Mouse (Mus musculus): ENCODE results near the gene Tnfsf11. TPM values are rescaled to one million over a fixed set of nuclear protein-coding genes. Genes with fewer than 3 reads are reported as not detected.

Gene Tnfsf11
- polyA plus RNA-seq, 1 experiment = not detected

DNA sequence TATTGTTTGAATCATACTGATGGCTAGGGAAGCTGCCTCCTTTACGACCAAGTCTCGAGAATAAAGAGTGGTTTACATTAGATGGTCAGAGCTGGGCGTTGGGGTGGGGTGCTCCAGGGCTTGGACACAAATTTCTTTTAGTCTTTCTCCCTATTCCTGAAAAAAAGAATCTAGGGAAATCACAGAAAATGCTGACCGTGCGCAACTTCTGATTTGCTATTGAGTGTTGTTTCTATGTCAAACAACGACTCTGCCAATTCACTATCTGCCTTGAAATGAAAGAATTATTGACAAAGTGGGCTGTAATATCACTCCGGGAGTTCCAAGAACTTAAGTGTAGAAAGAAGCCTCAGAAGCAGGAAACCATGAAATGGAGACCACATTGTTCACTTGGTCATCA, 23.5 kb upstream of the Tnfsf11 start:
- Histone ChIP-seq H3K4me3 (replicated peaks) (no peak overlapping the region), H3K9me3 (ENCODE audit: control insufficient read depth, low read length) (no peaks in the 10 kb centered on the region), H3K4me1 (ENCODE audit: control insufficient read depth) (no peaks in the 10 kb centered on the region), H3K36me3 (ENCODE audit: control insufficient read depth) (no peaks in the 10 kb centered on the region), H3K27me3 (ENCODE audit: control insufficient read depth) (no peaks in the 10 kb centered on the region)
- no peak for TF ChIP-seq GATA1 (IDR thresholded peaks at IDR 0.05; ENCODE audit: low read length)
- TF ChIP-seq TAL1 (IDR thresholded peaks at IDR 0.05; ENCODE audit: low read length) = no peak

DNA sequence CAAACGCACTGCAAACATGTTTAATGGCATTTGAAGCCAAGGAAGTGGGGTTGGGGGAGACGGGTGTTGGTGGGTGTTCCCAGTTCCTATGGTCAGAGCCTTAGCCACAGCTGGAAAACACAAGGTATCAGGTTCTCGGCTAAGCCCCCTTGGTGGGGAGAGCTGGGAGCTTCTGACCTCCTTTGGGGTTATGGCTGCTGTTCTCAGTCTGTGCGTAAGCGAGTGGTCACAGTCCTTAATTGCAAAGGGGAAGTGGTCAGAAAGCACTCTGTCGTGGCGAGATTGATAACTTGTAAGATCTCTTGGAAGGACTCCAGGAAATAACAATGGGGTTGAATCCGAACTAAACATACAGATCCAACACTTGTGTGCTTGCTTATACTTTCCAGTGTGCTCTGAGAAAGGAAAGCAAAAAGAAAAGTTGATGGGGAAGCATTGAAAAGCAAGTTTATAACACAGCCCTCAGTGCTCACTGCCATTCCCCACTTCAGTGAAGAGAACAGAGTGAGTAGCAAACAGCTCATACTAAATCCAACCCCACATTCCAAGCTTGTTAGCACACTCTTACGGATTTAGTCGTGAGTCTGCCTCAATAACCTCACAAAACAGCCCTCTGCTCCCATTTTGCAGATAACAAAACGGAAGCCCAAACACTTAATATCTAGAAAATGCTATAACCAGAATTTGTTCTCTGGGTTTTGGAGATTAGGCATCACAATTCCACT, 22.9 kb upstream of the Tnfsf11 start:
- H3K27me3 ChIP-seq (ENCODE audit: control insufficient read depth) = no peaks in the 10 kb centered on the region
- H3K4me1 ChIP-seq (ENCODE audit: control insufficient read depth) = no peaks in the 10 kb centered on the region
- H3K36me3 ChIP-seq (ENCODE audit: control insufficient read depth) = no peaks in the 10 kb centered on the region
- H3K4me3 ChIP-seq (replicated peaks) = no peak overlapping the region
- no peak for TF ChIP-seq TAL1 (IDR thresholded peaks at IDR 0.05; ENCODE audit: low read length)
- no peak for TF ChIP-seq GATA1 (IDR thresholded peaks at IDR 0.05; ENCODE audit: low read length)
- no peaks in the 10 kb centered on the region for H3K9me3 ChIP-seq (ENCODE audit: control insufficient read depth, low read length)

DNA sequence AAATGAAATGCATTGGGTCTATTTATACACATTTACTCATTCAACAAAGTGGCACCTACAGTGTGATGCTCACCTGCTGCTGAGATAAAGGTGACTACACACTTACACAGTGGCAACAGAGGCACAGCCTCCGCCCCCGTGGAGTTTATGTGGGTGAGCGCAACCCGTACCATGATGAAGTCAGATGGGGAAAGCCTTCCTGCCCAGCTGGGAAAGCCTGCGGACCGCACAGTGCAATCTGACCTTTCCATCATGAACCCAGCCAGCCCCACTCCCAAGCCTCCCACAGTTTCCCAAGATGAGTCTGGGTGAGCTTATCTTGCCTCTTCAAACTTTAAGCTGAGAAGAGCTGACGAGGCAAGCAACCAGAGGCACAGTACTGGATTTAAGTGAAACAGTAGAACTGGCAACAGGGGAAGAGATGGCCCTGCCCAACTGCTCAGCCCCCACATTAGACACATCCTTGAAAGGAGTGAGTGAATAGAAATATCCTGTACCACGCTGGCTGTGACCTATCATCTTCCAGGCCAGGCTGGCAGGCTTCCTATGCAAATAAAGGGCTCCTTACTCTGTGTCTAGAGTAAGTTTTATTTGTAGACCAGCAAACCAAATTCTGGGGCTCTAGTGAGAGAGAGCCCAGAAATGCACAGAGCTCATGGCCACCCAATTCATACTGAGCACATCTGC, 22.1 kb upstream of the Tnfsf11 start:
- TF ChIP-seq GATA1 (IDR thresholded peaks at IDR 0.05; ENCODE audit: low read length) (no peak), TAL1 (IDR thresholded peaks at IDR 0.05; ENCODE audit: low read length) (no peak)
- Histone ChIP-seq H3K27me3 (ENCODE audit: control insufficient read depth) (no peaks in the 10 kb centered on the region), H3K9me3 (ENCODE audit: control insufficient read depth, low read length) (no peaks in the 10 kb centered on the region), H3K4me1 (ENCODE audit: control insufficient read depth) (no peaks in the 10 kb centered on the region), H3K4me3 (replicated peaks) (no peak overlapping the region), H3K36me3 (ENCODE audit: control insufficient read depth) (no peaks in the 10 kb centered on the region)

DNA sequence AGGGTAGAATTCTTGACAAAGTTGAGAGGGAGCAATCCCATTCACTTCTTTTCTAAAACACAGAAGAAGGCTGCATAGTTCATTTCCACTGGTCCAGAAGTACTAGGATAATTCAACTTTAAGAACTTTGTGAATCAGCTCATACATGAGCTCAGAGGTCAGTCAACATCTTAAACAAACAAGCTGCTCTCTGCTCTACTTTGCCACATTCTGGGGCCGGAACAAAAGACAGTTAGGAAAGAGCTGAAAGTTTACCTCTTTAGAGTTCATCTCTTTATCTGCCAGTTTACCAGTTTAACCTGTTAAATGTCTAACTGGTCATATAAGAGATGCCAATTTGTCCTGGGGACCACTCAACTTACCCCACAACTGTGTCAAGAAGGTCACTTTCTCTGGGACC, 15.5 kb upstream of the Tnfsf11 start:
- H3K4me1 ChIP-seq (ENCODE audit: control insufficient read depth) = no peaks in the 10 kb centered on the region
- no peak overlapping the region for H3K4me3 ChIP-seq (replicated peaks)
- no peaks in the 10 kb centered on the region for H3K9me3 ChIP-seq (ENCODE audit: control insufficient read depth, low read length)
- no peak for TF ChIP-seq GATA1 (IDR thresholded peaks at IDR 0.05; ENCODE audit: low read length)
- no peak for TF ChIP-seq TAL1 (IDR thresholded peaks at IDR 0.05; ENCODE audit: low read length)
- no peaks in the 10 kb centered on the region for H3K36me3 ChIP-seq (ENCODE audit: control insufficient read depth)
- H3K27me3 ChIP-seq (ENCODE audit: control insufficient read depth) = no peaks in the 10 kb centered on the region

DNA sequence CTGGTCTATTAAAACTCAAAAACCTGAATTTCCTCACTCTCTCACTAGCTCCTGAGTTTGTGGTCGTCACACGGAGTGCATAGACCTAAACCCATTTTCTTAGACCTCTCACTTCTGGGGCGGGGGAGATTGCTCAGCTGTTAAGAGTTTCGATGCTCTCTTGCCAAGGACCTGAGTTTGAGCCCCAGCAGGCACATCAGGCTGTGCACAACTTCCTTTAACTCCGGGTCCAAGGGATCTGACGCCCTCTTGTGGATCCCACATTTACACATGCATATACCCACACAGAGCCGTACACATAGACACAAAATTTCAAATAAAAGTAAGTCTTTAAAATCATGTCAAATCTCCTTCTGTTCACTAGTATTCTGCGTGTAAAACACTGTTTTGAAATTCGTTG, 15.1 kb upstream of the Tnfsf11 start:
- TF ChIP-seq GATA1 (IDR thresholded peaks at IDR 0.05; ENCODE audit: low read length) = no peak
- TF ChIP-seq TAL1 (IDR thresholded peaks at IDR 0.05; ENCODE audit: low read length) = no peak
- H3K4me3 ChIP-seq (replicated peaks) = no peak overlapping the region
- H3K36me3 ChIP-seq (ENCODE audit: control insufficient read depth) = no peaks in the 10 kb centered on the region
- no peaks in the 10 kb centered on the region for H3K9me3 ChIP-seq (ENCODE audit: control insufficient read depth, low read length)
- no peaks in the 10 kb centered on the region for H3K27me3 ChIP-seq (ENCODE audit: control insufficient read depth)
- H3K4me1 ChIP-seq (ENCODE audit: control insufficient read depth) = no peaks in the 10 kb centered on the region

DNA sequence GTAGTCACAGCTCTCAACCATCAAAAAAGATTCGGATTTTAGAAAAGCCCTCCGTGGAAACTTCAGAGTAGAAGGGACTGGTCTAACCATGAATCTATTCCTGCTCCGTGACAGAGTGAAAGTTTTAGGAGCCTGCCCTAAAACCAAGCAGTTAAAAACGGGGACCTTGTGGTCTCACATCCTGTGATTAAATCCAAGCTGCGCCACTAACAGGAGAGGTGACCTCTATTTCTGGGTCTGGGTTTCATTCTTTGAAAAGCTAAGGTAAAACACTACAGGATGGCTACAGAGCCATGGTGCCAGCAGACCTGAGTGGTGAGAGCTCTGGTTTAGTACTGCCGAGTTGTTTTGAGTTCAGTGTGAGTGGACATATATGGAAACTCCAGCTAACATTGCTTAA, 12.4 kb upstream of the Tnfsf11 start:
- H3K4me1 ChIP-seq (ENCODE audit: control insufficient read depth) = no peaks in the 10 kb centered on the region
- H3K9me3 ChIP-seq (ENCODE audit: control insufficient read depth, low read length) = no peaks in the 10 kb centered on the region
- H3K36me3 ChIP-seq (ENCODE audit: control insufficient read depth) = no peaks in the 10 kb centered on the region
- H3K27me3 ChIP-seq (ENCODE audit: control insufficient read depth) = no peaks in the 10 kb centered on the region
- no peak for TF ChIP-seq TAL1 (IDR thresholded peaks at IDR 0.05; ENCODE audit: low read length)
- TF ChIP-seq GATA1 (IDR thresholded peaks at IDR 0.05; ENCODE audit: low read length) = no peak
- H3K4me3 ChIP-seq (replicated peaks) = no peak overlapping the region

DNA sequence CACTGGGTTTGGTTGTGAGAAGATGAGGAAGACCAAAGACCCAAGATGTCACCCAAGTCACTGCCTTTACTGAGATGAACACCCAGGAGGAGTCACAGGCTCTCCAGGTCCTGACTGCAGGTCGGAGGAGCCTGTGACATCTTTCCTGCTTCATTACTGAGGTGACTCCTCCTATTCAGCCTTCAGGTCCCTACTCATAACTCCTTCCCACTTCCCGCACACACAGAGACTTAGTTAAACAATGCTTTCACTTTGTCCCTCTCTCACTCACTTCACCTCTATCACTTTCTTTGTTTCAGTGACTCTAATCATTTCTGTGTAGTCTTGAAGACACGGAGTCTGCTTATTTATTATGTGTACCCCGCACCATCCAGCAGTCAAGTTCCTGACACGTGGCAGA, 11.7 kb upstream of the Tnfsf11 start:
- Histone ChIP-seq H3K4me3 (replicated peaks) (no peak overlapping the region), H3K9me3 (ENCODE audit: control insufficient read depth, low read length) (no peaks in the 10 kb centered on the region), H3K4me1 (ENCODE audit: control insufficient read depth) (no peaks in the 10 kb centered on the region), H3K36me3 (ENCODE audit: control insufficient read depth) (no peaks in the 10 kb centered on the region), H3K27me3 (ENCODE audit: control insufficient read depth) (no peaks in the 10 kb centered on the region)
- TF ChIP-seq TAL1 (IDR thresholded peaks at IDR 0.05; ENCODE audit: low read length) = no peak
- TF ChIP-seq GATA1 (IDR thresholded peaks at IDR 0.05; ENCODE audit: low read length) = no peak

DNA sequence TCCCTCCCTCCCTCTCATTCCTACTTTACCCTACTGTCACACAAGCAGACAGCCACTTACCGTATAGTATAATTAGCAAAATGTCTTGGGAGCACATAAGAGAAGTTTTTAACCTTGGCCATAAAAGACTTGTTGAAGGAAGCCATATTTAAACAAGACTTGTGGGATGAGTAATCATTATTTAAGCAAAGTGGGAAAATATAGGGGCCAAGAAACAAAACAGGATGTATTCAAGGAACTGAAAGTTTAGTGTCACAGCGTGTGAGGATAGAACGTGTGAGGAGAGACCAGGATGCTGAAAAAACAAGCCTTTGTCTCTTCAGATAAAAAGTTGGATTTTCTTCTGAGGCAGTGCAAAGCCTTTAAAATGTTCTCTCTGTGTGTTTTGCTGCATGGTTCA, 11.2 kb upstream of the Tnfsf11 start:
- no peaks in the 10 kb centered on the region for H3K4me1 ChIP-seq (ENCODE audit: control insufficient read depth)
- H3K27me3 ChIP-seq (ENCODE audit: control insufficient read depth) = no peaks in the 10 kb centered on the region
- no peaks in the 10 kb centered on the region for H3K36me3 ChIP-seq (ENCODE audit: control insufficient read depth)
- H3K9me3 ChIP-seq (ENCODE audit: control insufficient read depth, low read length) = no peaks in the 10 kb centered on the region
- no peak overlapping the region for H3K4me3 ChIP-seq (replicated peaks)
- TF ChIP-seq TAL1 (IDR thresholded peaks at IDR 0.05; ENCODE audit: low read length) (no peak), GATA1 (IDR thresholded peaks at IDR 0.05; ENCODE audit: low read length) (no peak)

DNA sequence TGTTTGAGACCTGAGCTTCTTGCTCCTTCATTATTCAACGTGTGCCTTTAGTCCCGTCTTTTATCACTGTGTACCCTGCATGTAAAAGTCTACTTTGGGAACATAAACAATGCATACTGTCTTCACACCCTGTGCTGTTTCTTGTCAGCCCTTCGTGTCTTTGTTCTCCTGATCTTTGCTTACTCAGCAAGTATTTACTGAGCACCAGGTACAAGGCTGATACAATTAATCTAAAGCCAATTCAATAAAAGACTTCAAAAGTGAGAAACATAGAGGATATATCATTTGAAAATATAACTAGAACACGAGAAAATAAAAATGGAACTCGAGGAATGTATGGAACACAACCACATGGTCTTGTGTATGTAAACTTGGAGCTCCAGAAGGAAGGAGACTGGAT, 9.8 kb upstream of the Tnfsf11 start:
- Histone ChIP-seq H3K9me3 (ENCODE audit: control insufficient read depth, low read length) (no peaks in the 10 kb centered on the region), H3K36me3 (ENCODE audit: control insufficient read depth) (no peaks in the 10 kb centered on the region), H3K4me1 (ENCODE audit: control insufficient read depth) (no peaks in the 10 kb centered on the region), H3K27me3 (ENCODE audit: control insufficient read depth) (no peaks in the 10 kb centered on the region), H3K4me3 (replicated peaks) (no peak overlapping the region)
- no peak for TF ChIP-seq GATA1 (IDR thresholded peaks at IDR 0.05; ENCODE audit: low read length)
- TF ChIP-seq TAL1 (IDR thresholded peaks at IDR 0.05; ENCODE audit: low read length) = no peak

Measured in erythroblast, embryonic 14.5 days (primary cell).